Mouse (Mus musculus): ENCODE measurements around the gene Epb41l3.

The Epb41l3 gene

DNA sequence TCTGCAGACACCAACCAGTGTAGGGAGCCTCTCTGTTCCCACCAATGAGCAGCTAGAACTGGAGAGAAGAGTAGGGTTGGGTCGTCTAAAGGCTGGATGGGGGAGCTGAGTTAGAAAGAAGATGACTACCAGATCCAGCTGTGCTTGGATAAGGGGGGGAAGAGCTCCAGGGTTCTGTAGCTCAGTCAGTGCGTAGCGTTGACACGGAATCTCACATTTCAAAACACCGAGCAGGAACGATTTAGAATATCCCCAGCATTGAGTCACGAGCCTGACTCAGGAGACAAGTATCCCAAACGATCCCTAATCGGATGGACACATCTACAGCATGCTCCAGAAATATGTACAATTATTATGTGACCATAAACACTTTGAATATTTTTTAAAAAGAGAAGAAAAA is 180.4 kb downstream of the Epb41l3 start:
- no peak for DNase-seq

DNA sequence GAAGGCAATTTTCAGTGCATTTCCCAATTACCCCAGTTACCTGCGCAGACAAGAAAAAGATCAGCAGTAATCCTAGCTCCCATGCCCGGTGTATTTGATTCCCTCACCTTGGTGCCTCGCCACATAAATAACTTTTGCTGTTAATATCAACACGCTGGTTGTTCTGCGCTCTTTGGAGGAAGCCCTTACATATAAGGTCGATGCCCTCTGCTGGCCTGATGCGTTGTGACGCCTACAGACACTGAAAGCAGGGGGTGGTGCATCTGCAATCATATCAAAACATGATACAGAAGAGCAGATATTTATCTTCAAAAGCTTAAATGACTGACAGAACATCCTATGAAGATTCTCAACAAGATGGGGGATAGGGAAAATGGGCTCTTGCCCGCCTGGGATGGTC is 181.0 kb downstream of the Epb41l3 start:
- DNase-seq = peak in 1 of 2 experiments; percentile 12

GRCm38 (mm10) chr17:69263810-69264565 is 188.5 kb downstream of the Epb41l3 start:
- no peak for DNase-seq

DNA sequence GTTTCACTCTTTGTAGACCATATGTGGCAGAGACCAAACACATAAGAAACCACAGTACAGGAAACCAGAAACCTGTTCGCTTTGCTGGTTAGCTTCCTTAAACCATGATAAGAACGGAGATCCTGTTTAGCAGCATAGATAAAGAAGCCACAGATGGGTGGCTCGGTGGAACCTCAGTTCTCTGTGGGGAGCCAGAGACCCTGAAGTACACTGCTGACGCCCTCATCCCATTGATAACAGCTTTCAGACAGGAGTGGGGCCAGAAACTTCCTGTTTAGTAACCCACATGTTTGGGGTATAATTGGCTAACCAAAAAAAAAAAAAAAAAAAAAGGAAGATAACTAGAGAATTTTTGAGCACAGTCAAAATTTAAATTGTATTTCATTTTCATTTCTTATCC is 189.7 kb downstream of the Epb41l3 start:
- DNase-seq = no peak

DNA sequence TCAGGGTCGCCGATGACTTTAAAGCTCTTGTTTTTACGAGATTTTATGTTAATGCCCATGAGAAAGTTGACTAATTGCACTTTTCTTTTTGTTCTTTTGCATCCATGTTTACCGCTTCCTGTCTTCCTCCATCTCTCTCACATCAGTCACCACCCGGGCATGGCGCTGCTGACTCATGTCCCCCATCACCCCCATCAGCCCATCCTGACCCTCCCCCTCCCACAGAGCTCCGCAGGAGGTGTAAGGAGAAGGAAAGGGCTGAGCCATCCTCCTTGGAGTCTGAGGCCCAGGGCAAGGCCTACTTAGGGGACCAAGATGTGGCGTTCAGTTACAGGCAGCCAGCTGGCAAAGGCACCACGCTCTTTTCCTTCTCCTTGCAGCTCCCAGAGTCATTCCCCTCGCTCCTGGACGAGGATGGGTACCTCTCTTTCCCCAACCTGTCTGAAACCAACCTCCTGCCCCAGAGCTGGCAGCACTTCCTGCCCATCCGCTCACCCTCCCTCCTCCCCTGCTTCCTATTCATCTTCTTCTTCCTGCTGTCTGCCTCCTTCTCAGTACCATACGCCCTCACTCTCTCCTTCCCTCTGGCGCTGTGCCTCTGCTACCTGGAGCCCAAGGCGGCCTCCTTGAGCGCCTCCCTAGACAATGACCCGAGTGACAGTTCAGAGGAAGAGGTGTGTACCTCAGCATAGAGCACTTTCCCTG is 190.4 kb downstream of the Epb41l3 start:
- no peak for DNase-seq

DNA sequence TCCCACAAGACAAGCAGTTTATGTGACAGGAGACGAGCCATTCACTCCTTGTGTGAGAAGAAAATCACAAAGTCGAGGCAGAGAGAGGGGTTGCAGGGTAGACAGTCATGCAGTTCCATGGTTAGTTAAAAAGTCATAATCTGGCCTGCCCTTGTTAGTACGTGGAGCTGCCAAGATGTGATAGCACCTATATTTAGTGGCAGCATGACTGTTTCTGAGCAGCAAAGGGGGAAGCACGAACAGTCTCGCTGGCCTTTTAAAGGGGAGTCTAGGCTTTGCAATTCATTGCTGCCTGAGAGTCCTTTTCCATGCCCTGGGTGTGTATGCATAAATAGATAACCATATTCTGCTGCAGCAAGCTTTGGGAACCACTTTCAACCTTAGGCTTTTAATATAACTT is 191.5 kb downstream of the Epb41l3 start:
- no peak for DNase-seq

DNA sequence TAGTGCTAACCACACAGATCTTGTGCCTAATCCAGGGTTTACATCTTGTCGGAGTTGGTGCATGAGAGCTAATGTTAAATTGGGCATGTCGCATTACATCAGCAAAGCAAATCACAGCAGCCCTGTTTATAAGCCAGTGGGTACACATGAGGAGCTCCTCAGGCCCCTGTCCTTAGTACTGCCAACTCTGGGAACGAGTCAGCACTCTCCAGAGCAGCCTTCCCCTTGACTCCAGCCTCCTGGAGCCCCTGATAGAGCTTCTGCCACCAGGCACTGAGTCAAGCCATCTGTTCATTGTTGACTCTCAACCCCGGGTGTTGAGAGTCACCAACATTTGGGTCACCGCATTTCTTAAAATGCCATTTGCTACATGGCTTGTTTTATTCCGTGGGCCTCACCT is 192.0 kb downstream of the Epb41l3 start:
- DNase-seq = no peak

GRCm38 (mm10) chr17:69277362-69277761 is 201.9 kb downstream of the Epb41l3 start:
- no peak for DNase-seq

DNA sequence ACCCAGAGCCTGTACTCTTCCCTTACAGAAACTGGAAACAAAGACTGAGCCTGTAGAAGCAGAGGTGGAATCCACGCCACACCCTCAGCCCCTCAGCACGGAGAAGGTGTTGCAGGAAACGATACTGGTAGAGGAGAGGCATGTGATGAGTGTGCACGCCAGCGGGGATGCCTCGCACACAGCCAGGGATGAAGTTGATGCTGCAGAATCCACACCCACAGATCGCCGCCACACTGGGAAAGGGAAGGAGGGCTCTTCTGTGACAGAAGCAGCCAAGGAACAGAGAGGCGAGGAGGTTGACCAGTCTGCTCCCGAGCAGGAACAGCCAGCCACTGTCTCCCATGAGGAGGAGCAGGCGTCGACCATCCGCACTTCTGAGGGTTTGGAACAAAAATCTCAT is 209.0 kb downstream of the Epb41l3 start:
- DNase-seq = no peak

DNA sequence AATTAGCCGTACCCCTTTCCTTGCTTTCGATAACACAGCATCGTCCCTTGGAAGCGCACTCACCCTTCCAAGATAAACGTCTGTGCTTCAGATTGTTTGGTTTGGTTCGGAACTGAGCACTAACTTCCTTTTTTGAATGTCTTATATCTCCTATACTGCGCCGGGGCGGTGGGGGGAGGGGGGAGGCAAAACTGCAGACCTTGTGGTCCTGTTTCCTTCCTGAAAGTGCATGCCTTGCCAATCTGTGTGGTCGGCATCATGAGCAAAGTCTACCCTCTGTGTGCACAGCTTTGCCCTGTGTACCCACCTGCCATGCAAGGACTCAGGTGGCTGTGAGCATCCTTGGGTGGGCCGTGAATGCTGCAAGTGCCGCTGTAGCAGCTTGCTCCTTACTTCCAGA is 212.6 kb downstream of the Epb41l3 start:
- no peak for DNase-seq

- DNase-seq = no peak
These were observed 214.8 kb downstream of the Epb41l3 start for GRCm38 (mm10) chr17:69290272-69290671.

GRCm38 (mm10) chr17:69301552-69301951 is 226.1 kb downstream of the Epb41l3 start:
- DNase-seq = no peak

DNA sequence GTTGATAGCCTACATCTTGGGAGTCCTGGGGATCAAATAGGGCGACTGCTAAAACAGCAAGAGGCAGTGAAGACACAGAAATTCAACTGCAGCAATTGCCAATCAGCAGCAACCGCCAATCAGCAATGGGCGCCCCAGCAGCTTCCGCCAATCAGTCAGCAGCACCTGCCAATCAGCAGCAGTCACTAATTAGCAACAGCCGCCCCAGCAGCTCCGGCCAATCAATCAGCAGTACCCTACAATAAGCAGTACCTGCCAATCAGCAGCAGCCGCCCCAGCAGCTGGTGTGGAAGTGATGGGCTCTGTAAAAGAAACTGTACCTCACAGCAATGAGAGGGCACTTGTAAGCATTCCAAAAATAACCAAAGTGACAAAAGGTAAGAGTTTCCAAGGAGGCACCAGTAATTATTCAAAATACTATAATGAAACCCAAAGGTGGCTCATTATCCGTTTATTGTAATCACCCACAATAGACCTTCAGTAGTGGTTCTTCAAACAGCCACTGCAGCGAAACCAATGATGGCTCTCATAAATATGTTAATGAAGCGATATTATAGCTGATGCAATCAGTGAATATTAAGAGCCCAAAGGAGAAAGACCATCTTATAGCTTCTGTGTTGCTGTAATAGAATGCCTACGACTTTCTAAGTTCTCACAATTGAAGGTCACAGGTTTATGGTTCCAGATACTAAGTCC is 228.2 kb downstream of the Epb41l3 start:
- DNase-seq = no peak

GRCm38 (mm10) chr17:69307636-69308035 is 232.2 kb downstream of the Epb41l3 start:
- DNase-seq = no peak

DNA sequence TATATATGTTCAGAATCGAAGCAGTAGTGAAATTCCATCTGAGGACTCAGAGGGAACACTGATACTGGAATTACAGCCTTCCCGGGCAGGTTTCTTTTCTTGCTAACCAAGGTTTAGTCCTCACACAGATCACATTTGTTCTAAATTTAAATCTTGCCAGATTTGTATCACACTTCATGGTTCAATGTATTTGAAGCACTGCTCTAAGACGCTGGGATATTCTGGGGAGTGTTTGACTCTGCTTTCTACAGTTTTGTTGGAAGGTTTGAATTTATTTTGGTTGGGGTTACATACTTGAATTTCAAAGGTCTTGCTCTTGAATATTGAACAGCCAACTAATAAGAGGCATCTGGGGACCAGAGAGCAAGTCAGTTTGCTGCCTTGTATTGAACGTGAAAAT is 234.4 kb downstream of the Epb41l3 start:
- no peak for DNase-seq

DNA sequence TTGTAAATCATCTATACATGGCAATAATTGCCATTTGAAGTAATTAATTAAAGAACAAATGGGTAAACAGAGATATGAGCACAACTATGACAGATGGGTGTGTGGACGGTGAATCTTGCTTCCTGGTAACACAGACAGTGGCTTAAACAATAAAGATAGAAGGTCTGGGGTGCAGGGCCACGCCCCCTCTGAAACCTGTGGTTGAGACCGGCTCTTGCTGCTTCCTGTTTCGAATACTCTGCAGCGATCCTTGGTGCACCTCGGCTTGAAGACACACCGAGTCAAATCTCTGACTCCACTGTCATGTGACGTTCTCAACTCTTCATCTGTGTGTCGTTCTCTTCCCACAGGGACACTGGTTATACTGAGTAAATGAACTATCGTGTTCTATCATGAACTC is 245.0 kb downstream of the Epb41l3 start:
- DNase-seq = no peak

DNA sequence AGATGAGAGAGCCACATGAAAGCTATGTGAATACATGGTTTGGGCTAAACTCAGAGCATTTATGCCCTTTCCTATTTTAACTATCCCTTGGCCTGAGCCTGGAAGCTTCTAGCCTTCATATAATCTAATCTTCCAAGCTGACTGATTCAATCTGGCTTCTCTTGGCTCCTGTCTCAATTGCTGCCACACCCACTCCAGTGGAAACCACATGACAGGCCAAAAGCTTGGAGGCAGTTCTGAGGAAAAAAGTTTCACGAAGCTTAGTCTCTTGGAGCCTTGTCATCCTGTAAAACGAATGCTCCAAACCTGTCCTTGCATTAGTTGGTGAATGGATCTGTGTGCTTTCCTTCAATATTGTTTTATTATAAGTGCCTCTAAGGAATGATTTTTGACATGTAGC is 247.2 kb downstream of the Epb41l3 start:
- DNase-seq = no peak

Measured in kidney, postnatal 25 days (tissue).